Mouse (Mus musculus): ENCODE results near the gene Olfr414.

DNA sequence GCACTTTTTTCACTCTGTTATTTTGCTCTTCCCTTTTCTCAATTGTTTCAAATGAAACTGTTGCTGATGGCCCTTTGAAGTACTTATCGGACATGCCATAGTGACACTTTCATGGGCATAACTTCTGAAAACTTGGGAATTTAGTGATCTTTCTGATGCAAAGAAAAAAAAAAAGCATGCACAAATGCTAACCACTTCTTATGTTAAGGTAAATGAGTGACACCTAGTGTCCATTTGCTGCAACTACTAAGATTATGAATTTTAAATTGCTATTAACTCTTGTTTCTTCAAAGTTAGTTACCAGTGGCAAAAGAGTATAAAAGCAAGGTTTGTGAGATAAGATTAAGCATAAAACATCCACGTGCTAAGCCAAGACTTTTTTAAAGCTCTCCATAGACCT, 42.4 kb downstream of the Olfr414 start:
- TF ChIP-seq CTCF (IDR thresholded peaks at IDR 0.05; ENCODE audit: low read depth) (peak; percentile 66), EP300 (IDR thresholded peaks at IDR 0.05; ENCODE audit: low read depth) (no peak)
